Mouse (Mus musculus) spleen, adult 12 weeks (tissue): Measurements from ENCODE around the gene Gm20388.

Experiments
- DNase-seq: peaks from one replicate; pipeline ENCODE4 v3.0.0; 2022; ENCODE audit warnings: low spot score

The Gm20388 gene

GRCm38 (mm10) chr8:121264260-121264659 is 1353.6 kb downstream of the Gm20388 start:
- DNase-seq, result no peak

DNA sequence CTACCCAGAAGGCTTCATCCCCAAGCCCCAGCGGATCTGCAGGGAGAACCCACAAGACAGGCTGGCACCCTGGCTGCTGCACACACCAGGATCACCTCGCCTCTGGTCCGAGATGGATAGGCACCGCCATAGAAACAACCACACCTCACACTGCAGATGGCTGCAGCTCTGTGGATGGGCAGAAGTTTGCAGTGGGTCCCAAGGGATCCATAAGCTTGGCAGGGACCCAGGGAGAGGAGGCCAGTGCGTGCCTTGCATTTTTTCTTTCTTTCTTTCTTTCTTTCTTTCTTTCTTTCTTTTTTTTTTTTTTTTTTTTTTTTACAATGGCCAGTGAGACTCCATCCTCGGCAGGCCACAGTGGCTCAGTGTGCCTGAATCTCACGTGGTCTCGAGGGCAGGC is 1360.9 kb downstream of the Gm20388 start:
- no peak for DNase-seq

DNA sequence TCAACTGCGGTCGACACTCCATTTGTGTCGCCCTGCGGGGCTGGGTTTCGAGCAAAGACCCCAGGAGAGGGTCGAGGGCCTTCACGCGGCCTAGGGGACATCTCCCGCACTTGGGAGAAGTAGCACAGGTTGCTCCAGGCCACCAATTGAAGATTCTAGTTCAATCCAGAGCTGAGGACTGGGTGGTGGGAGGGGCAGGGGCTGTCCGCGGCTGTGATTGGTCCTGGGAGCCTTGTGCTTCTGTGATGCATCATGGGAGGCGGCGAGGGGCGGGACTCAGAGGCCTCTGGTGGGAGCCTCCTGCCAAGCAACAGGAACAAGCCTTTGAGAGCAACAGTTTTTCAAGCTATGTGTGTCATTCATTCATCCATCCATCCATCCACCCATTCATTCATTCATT is 1362.6 kb downstream of the Gm20388 start:
- no peak for DNase-seq

DNA sequence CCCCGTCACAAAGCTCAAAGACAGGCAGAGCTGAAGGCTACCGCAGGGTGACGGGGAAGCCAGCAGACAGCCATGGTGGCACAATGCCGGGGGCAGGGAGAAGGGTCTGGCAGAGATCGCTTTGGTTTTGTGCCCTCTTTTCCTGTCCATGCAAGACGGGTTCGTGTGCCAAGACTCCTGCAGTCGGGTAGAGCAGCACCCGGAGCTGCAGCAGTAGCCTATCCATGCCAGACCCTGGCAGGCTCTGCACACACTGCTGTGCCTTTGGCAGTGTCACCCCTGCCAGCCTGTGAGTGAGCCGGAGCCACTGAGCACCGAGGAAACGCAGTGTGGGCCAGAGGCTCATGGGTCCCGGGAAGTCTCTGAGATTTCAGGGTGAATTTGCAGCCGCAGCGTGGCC is 1363.0 kb downstream of the Gm20388 start:
- no peak for DNase-seq

- DNase-seq, result no peak
Observed at GRCm38 (mm10) chr8:121280414-121280813, 1369.8 kb downstream of the Gm20388 start.

GRCm38 (mm10) chr8:121289346-121289745 is 1378.7 kb downstream of the Gm20388 start:
- DNase-seq, result no peak

GRCm38 (mm10) chr8:121290547-121290946 is 1379.9 kb downstream of the Gm20388 start:
- DNase-seq, result no peak

GRCm38 (mm10) chr8:121293418-121293817 is 1382.8 kb downstream of the Gm20388 start:
- no peak for DNase-seq

DNA sequence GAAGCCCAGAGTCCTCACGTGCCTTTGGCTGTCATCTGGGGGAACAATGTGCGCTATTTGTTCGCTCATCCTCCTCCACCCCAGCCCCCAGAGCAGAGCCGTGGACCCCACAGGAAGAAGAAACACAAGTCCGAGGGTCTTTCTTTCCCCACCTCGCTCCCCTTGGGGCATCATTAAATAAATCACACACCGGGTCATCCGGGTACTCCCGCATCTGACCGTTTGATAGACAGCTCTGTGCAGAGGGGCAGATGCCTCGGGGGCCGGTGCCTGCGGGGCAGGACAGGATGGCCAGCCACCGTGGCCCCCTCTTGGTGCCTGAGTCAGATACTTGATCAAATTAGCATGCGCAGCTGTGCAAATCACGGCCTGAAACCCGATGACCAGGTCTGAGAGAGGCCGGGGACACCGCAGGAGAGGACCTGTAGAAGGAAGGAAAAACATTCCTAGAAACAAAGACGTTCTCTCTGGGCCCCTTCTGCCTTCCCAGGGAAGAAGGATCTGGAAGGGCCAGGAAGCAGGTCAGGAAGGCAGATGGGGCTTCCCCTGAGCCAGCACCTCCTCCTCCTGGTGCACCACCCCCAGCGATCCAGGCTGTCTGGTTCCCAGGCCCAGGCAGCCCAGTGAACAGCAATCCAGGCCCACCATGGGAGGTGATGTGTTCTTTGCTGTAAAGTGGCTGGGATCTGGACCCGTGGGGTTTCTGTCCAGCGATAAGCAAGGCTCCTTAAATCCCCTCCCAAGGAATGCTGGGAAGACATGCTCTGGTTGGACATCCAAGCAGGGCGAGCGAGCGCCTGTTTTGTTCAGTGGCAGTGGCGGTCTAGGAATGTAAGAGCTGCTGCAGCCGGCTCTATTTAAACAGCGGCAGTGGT is 1383.8 kb downstream of the Gm20388 start:
- DNase-seq, result no peak

DNA sequence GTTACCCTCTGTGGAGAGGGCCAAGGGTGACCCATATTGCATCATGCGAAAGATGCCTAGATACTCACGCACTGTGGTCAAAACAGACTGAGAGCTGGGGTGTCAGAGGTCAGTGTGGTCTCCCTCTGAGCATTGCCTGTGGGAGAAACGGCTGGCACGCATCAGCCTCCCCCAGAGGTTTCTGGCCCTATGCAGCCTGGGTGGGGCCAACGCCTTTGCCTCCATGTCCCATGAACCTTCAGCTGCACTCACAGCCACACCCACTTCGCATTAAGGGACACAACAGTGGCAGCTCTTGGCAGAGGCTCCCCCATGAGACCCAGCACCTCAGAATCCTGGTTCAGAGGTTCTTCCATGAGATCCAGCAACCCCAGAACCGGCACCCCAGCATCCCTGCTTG is 1385.4 kb downstream of the Gm20388 start:
- DNase-seq, result no peak

- no peak for DNase-seq
Observed at GRCm38 (mm10) chr8:121296597-121296996, 1386.0 kb downstream of the Gm20388 start.

DNA sequence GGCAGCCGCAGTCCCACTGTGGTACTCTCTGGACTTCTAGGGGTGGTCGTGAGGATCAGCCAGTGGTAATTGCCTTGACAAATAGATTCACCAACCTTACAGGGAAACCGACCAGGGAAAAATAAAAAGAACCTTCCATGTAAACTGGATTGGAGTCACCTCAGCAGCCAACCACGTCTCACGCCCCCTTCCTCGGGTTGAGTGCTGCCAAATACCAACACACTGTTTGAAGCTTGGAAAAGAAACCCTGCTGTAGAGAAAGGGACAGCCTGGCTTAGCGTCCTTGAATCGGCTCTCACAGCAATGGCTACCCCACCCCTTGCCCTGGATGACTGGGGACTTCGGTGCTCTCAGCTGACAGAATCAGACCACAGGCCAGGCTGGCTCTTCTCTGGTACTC is 1386.7 kb downstream of the Gm20388 start:
- no peak for DNase-seq

- DNase-seq, result no peak
Observed at GRCm38 (mm10) chr8:121300066-121300465, 1389.4 kb downstream of the Gm20388 start.

DNA sequence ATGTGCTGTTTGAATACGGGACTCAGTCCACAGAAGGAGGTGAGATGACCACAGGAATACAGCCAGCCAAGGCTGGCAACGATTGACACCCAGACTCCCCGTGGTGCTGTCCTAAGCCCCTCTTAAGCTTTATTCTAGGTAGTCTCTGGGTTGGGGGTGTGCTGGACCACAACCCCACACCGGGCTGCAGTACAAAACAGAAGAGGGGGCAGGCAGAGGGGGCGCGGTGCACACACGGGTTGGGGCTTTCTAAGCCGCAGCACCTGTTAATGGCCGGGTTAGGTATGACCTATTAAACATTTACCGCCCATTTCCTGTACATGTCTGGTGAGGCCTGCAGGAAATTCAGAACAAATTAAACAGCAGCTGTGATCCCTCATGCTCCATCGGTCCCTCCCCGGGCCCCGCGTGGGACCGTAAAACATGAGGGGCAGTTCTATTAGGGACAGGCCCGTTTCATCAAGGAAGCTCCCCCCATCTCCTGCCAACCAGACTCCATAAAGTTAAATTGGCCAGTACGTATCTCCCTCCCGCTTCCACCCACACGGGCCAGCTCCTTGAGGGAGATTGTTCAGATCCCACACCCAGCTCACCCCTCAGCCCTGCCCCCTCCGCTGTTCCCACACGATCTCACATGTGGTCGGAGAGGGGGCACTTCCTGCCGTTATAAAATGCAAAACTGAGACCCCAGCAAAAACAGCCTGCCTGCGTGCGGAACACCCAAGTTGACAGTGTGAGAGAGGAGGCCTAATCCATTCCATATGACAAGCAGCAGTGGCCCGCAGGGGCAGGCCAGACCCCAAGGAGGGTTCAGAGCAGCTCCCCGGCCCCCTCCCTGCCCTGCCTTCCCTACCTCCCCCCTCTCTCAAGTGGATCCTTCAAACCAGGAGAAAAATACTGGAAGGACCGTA is 1390.1 kb downstream of the Gm20388 start:
- DNase-seq, result no peak

- no peak for DNase-seq
Observed at GRCm38 (mm10) chr8:121301431-121301830, 1390.8 kb downstream of the Gm20388 start.

DNA sequence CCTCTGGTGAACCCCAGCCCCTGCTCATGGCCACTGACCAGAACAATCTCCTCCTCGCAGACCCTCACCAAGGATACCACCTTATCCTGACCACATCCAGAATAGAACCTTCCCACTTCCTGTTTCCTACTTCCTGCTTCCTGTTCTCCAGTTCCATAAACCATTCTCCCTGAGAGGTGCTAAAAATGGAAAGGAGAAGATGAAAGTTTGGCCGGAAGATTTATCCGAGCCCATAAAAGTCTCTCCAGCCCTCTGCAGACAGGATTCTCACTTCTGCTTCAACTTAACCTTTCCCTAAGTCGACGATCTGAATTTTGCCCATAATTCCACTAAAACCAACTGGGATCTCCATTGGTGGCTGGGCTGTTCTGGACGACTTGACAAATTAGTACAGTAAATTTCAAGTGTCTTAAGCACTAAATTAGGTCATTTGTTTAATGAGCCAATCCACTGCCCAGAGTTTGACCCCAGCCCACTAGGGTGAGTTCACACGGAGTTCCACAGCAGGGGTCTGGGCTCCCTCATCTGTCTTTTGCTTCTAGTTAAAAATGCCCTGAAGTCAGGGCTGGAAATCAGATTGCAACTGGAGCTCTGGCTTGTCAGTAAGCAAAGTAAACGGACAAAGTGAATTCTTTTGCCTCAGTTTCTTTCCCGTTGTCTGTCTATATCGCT is 1391.5 kb downstream of the Gm20388 start:
- no peak for DNase-seq

- DNase-seq, result no peak
Observed at GRCm38 (mm10) chr8:121307723-121308122, 1397.1 kb downstream of the Gm20388 start.

GRCm38 (mm10) chr8:121310976-121311819 is 1400.6 kb downstream of the Gm20388 start:
- DNase-seq, result no peak

- DNase-seq, result no peak
Observed at GRCm38 (mm10) chr8:121313458-121313857, 1402.8 kb downstream of the Gm20388 start.

DNA sequence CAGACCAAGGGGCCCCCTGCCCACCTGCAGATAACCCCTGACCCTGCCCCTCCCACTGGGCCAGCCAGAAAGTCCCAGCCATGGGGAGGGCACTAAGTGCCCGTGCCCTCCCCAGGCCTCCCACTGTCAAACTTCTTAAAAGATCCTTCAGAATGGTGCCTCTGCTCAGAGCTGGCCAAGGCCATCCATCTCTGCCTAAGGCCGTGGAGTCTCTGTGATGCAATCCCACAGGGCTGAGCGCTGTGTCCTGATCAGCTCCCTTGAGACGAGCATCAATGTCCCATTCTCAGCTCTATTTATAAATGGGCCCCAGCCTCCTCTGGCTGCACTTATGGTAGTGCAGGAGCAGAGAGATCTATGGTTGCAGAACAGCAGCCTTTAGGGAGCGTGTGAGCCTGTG is 1403.4 kb downstream of the Gm20388 start:
- no peak for DNase-seq

- DNase-seq, result no peak
Observed at GRCm38 (mm10) chr8:121315569-121315968, 1404.9 kb downstream of the Gm20388 start.
